Mouse (Mus musculus) liver, embryonic 11.5 days (tissue): ENCODE results near the gene Mllt10. TPM values are rescaled to one million over a fixed set of nuclear protein-coding genes. Genes with fewer than 3 reads are reported as not detected.
"Not testable (repeated sequence)": the region's sequence is repeated elsewhere in the genome, so short reads cannot be mapped to it uniquely, and the experiment has no call there.

Experiments
- ATAC-seq: fragments of 200-750 bp; cut with Nextera tagmentation; replicated peaks from 2 replicates; pipeline ENCODE4 v1.8.0; 2017; ENCODE audit warnings: moderate number of reproducible peaks, mild to moderate bottlenecking, moderate TSS enrichment, moderate library complexity; ENCODE audit not compliant: low FRiP score
- DNase-seq: peaks from one replicate; pipeline ENCODE4 v3.0.0-alpha.2; 2017; ENCODE audit warnings: low spot score
- H3K27ac ChIP-seq: fragments of 300-500 bp; sonication (generic); 2 replicates; pipeline ENCODE4 v1.5.1; 2014; ENCODE audit warnings: mild to moderate bottlenecking, low read depth, low read length, control low read depth
- H3K27me3 ChIP-seq: fragments of 300-500 bp; sonication (generic); replicated peaks from 2 replicates; pipeline ENCODE4 v1.6.1; 2014; ENCODE audit warnings: low read length, mixed read lengths; ENCODE audit not compliant: control insufficient read depth, insufficient read depth
- H3K36me3 ChIP-seq: fragments of 300-500 bp; sonication (generic); 2 replicates; pipeline ENCODE4 v1.6.1; 2014; ENCODE audit warnings: mild to moderate bottlenecking, low read length, moderate library complexity, mixed read lengths; ENCODE audit not compliant: control insufficient read depth, insufficient read depth
- H3K4me1 ChIP-seq: fragments of 300-500 bp; sonication (generic); replicated peaks from 2 replicates; pipeline ENCODE4 v1.6.1; 2014; ENCODE audit warnings: low read length, mixed read lengths; ENCODE audit not compliant: control insufficient read depth, insufficient read depth
- H3K4me2 ChIP-seq: fragments of 300-500 bp; sonication (generic); 2 replicates; pipeline ENCODE4 v1.6.1; 2014; ENCODE audit warnings: mild to moderate bottlenecking, control low read depth, moderate library complexity
- H3K4me3 ChIP-seq: fragments of 300-500 bp; sonication (generic); 2 replicates; pipeline ENCODE4 v1.5.1; 2014; ENCODE audit warnings: low read depth, low read length, control low read depth
- H3K9ac ChIP-seq: fragments of 300-500 bp; sonication (generic); 2 replicates; pipeline ENCODE4 v1.6.1; 2014; ENCODE audit warnings: low read depth, low read length, control low read depth
- H3K9me3 ChIP-seq: fragments of 300-500 bp; sonication (generic); 2 replicates; pipeline ENCODE4 v1.6.1; 2016; ENCODE audit warnings: low read length, inconsistent platforms, mixed read lengths; ENCODE audit not compliant: control insufficient read depth
- WGBS: fragments of 180-500 bp; shearing (Covaris S2); extraction: QIAGEN DNeasy Blood & Tissue Kit; methylation state at CpG from one replicate; pipeline ENCODE4 v1.1.7; 2014; 5-methylcytosine and 5-hydroxymethylcytosine counted together
- polyA plus RNA-seq: library from polyadenylated mRNA; unstranded; fragments of >200 nt; fragmentation: Nextera tagmentation; extraction: Ambion mirVana; gene quantifications from 2 replicates; pipeline ENCODE4 v1.2.1, GENCODE M21; 2014

The Mllt10 gene
- polyA plus RNA-seq, 1 experiment from 2014 or later = 39.9 TPM

DNA sequence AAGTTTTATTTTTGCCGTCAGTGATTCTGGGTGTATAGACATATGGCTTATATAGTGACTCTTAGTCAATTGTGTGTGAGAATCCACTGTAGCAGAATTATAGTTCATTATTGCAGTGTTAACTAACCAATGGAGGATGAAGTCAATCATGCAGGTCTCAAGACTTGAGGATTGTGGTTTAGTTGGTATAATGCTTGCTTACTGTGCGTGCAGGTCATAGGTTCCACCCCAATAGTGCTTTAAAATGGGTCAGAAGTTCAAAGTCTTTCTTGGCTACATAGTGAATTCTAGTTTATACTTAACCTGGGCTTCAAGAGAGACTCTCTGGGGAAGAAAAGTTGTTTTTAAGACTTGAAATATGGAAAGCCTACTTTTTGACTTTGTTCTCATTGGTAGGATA, 16.9 kb downstream of the Mllt10 start:
- Histone ChIP-seq H3K4me3 (no peak overlapping the region), H3K4me1 (no peaks in the 10 kb centered on the region), H3K27me3 (no peaks in the 10 kb centered on the region), H3K9me3 (no peaks in the 10 kb centered on the region), H3K36me3 (peaks cover 11% of the 10 kb centered on the region; the same call in 1 of the 2 replicates), H3K27ac (no peak overlapping the region), H3K4me2 (no peak overlapping the region), H3K9ac (no peak overlapping the region)
- ATAC-seq (no peak), DNase-seq (no peak)
- WGBS = 91% methylated on average over 2 of the region's 2 CpGs

DNA sequence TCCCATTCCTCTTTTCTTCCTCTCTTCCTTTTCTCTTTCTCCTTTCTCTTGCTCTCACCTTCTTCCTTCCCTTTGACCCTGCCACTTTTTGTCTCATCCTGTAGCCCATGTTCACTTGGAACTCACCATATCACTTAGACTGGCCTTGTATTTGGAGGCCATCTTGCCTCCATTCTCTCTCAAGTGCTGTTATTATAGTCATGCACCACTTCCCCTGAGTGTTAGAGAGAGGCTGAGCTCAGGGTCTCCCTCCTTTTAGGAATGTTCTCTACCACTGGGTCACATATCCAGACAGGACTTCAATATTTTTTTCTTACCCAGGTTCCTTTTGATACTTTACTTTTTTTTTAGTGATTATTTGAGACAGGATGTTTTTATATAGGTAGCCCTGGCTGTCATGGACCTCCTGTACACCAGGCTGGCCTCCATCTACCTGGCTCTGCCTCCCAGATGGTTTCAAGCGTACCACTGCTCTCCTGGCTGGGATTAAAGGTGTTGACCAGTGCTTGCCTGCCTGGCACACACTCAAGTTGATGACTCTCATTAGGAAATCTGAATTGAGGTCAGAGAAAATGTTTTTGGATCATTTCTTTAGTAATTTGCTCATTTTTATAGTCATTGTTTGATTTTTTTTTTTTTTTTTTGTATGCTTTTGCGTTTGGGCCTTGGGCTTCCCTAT, 25.3 kb downstream of the Mllt10 start:
- H3K9me3 ChIP-seq = no peaks in the 10 kb centered on the region
- no peak overlapping the region for H3K4me3 ChIP-seq
- DNase-seq = no peak
- H3K27ac ChIP-seq = no peak overlapping the region
- H3K9ac ChIP-seq = no peak overlapping the region
- 95% methylated on average over 2 of the region's 2 CpGs for WGBS
- no peaks in the 10 kb centered on the region for H3K4me1 ChIP-seq
- H3K27me3 ChIP-seq = no peaks in the 10 kb centered on the region
- no peak for ATAC-seq
- H3K36me3 ChIP-seq = peaks cover 20% of the 10 kb centered on the region
- H3K4me2 ChIP-seq = no peak overlapping the region

- peaks cover 33% of the 10 kb centered on the region for H3K36me3 ChIP-seq
- not testable (repeated sequence) for H3K9ac ChIP-seq, H3K4me3 ChIP-seq, H3K27me3 ChIP-seq, H3K9me3 ChIP-seq, H3K27ac ChIP-seq, H3K4me2 ChIP-seq, ATAC-seq, H3K4me1 ChIP-seq, DNase-seq
- WGBS = 80% methylated on average over 3 of the region's 3 CpGs
Observed at GRCm38 (mm10) chr2:18087695-18088094, 32.7 kb downstream of the Mllt10 start.

DNA sequence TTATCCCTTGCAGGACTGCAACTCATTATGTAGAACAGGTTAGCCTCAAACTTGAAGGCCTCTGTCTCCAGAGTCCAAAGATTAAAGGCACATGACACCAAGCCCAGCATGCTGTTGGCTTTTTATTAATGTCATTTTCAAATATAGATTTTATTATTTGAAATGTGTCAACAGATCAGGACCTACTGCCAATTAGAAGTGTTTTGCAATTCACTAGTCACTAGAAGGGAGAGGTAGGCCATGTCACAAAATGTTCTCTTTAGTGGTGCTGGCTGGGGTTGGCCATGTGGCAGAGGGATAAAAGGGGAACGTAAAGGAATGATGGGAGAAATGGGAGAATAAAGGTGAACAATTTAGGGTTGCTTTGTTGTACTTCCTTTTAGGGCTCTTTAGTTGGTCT, 38.8 kb downstream of the Mllt10 start:
- Histone ChIP-seq H3K27ac (no peak overlapping the region), H3K9ac (no peak overlapping the region), H3K9me3 (no peaks in the 10 kb centered on the region), H3K4me2 (no peak overlapping the region), H3K4me1 (no peaks in the 10 kb centered on the region), H3K36me3 (peaks cover 28% of the 10 kb centered on the region), H3K27me3 (no peaks in the 10 kb centered on the region), H3K4me3 (no peak overlapping the region)
- 92% methylated on average over 1 of the region's 1 CpGs for WGBS
- ATAC-seq = no peak
- no peak for DNase-seq

GRCm38 (mm10) chr2:18094319-18094718, 39.3 kb downstream of the Mllt10 start:
- Histone ChIP-seq H3K27me3 (no peaks in the 10 kb centered on the region), H3K36me3 (peaks cover 28% of the 10 kb centered on the region), H3K9me3 (no peaks in the 10 kb centered on the region), H3K4me1 (no peaks in the 10 kb centered on the region), H3K4me2 (no peak overlapping the region), H3K27ac (no peak overlapping the region), H3K9ac (no peak overlapping the region), H3K4me3 (no peak overlapping the region)
- ATAC-seq = no peak
- no peak for DNase-seq

DNA sequence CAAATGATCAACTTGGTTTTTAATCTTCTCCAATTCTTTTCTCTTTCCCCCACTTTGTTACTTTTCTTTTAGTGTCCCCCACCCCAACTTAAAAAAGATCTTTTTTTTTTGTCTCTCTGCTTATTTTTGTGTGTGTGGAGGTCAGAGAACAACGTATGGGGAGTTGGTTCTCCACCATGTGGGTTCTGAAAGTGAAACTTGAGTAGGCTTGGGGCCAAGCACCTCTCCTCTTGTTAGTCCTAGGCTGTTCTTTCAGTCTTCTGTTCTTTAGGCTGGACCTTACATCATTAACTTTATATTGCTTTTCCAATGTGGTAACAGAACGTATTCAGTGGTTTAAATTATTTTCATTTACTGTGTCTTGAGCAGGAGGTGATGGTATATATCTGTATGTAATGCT, 40.8 kb downstream of the Mllt10 start:
- H3K4me1 ChIP-seq = no peaks in the 10 kb centered on the region
- H3K27ac ChIP-seq = no peak overlapping the region
- H3K27me3 ChIP-seq = no peaks in the 10 kb centered on the region
- H3K9me3 ChIP-seq = no peaks in the 10 kb centered on the region
- H3K4me3 ChIP-seq = no peak overlapping the region
- no peak for ATAC-seq
- H3K36me3 ChIP-seq = peaks cover 22% of the 10 kb centered on the region
- 77% methylated on average over 2 of the region's 2 CpGs for WGBS
- no peak overlapping the region for H3K4me2 ChIP-seq
- H3K9ac ChIP-seq = no peak overlapping the region
- no peak for DNase-seq

- Histone ChIP-seq H3K36me3 (peaks cover 16% of the 10 kb centered on the region), H3K4me3 (no peak overlapping the region), H3K27me3 (no peaks in the 10 kb centered on the region), H3K4me2 (no peak overlapping the region), H3K27ac (no peak overlapping the region), H3K9ac (no peak overlapping the region), H3K9me3 (no peaks in the 10 kb centered on the region), H3K4me1 (no peaks in the 10 kb centered on the region)
- 85% methylated on average over 2 of the region's 2 CpGs for WGBS
- ATAC-seq (no peak), DNase-seq (no peak)
Observed at GRCm38 (mm10) chr2:18100914-18101313, 45.9 kb downstream of the Mllt10 start.

GRCm38 (mm10) chr2:18107561-18107960, 52.5 kb downstream of the Mllt10 start:
- no peak overlapping the region for H3K4me3 ChIP-seq
- H3K27ac ChIP-seq = no peak overlapping the region
- peaks cover 5% of the 10 kb centered on the region; the same call in 1 of the 2 replicates for H3K36me3 ChIP-seq
- no peak overlapping the region for H3K4me2 ChIP-seq
- no peaks in the 10 kb centered on the region for H3K4me1 ChIP-seq
- no peaks in the 10 kb centered on the region for H3K9me3 ChIP-seq
- no peak overlapping the region for H3K9ac ChIP-seq
- no peaks in the 10 kb centered on the region for H3K27me3 ChIP-seq
- no peak for DNase-seq
- no peak for ATAC-seq

DNA sequence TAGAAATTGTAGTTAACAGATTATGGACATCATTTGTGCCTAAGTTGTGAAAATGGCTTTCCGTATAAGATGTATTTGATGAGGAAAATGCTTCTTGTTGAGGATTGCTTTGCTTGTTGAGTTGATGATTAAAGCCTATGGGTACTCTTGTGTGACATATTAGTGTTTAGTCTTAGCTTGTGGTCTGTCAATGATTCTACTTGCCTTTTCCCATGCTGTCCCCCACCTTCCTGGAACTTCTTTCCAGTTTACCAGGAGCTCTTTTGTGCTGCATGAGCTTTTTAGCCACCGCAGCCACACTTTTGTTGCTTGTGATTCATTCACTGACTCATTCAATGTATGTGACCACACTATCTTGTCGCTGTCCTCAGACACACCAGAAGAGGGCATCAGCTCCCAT, 53.2 kb downstream of the Mllt10 start:
- H3K27ac ChIP-seq = no peak overlapping the region
- no peaks in the 10 kb centered on the region for H3K9me3 ChIP-seq
- DNase-seq (no peak), ATAC-seq (no peak)
- no peaks in the 10 kb centered on the region for H3K27me3 ChIP-seq
- H3K4me3 ChIP-seq = no peak overlapping the region
- H3K9ac ChIP-seq = no peak overlapping the region
- H3K4me1 ChIP-seq = no peaks in the 10 kb centered on the region
- H3K36me3 ChIP-seq = peaks cover 9% of the 10 kb centered on the region
- 96% methylated on average over 3 of the region's 3 CpGs for WGBS
- no peak overlapping the region for H3K4me2 ChIP-seq
